Mouse (Mus musculus) spleen, adult 10 weeks (tissue): Measurements from ENCODE around the gene Slmap. TPM values are rescaled to one million over a fixed set of nuclear protein-coding genes. Genes with fewer than 3 reads are reported as not detected.

Experiments
- polyA plus RNA-seq: library from polyadenylated mRNA; stranded (reverse); fragments of 350-450 nt; fragmentation: Illumina TruSeq; extraction: RNeasy Lipid Tissue Mini Kit (QIAGEN cat#74804); gene quantifications from one replicate; pipeline ENCODE4 v1.2.3, GENCODE M21; 2015; ENCODE audit warnings: low replicate concordance; ENCODE audit not compliant: insufficient read depth

Gene Slmap
- polyA plus RNA-seq = 75.6 TPM

DNA sequence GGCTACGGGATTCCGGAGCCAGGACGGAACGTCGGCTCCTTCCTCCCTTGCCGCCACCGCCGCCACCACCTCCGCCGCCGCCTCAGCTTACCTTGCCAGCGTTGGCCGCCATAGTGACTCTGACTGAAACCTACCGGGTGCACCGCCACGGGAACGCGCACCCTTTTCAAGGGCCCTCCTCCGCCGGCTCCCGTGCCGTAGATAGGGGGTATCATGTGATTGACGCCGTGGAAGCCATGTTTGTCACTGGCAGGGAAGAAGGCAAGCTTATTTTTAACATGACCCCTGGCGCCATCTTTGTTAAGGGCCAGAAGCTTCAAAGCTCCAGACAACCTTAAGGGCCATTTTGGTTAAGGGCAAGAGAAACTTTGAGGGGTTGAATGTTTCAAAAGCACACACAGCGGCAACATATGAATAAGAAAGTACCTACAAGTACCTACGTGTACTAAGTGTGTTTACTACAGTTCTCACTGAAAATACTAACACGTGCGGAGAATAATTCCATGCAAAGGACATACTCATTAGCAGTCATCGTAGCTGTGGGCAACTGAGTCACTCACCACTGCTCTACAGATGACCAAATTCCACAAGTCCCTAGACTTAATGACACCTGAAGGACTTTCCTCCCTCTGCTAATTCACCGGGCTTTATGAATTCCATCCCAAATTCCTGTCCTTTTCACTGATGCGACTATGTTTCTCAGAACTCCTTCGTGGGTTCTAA is at the start of gene Slmap:
Gene Slmap, minus strand, starts transcription at position 175 of the 723 bp plus-strand sequence.

DNA sequence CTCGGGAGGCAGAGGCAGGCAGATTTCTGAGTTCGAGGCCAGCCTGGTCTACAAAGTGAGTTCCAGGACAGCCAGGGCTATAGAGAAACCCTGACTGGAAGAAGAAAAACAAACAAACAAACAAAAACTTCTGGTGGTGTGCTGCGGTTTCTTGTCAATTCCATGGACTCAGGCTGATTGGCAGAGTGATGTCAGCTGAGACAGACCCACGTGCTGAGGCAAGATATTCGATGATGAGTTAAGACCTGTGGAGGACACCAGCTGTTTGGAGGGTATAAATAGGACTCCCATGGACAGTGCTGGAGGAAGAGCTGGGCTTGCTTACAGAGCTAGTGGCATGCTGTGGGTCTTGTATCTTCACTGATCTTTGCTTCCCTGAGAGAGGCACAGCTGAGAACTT is 38.8 kb upstream of the Slmap start, which contains the start of gene Dennd6a:
Gene Dennd6a, plus strand, starts transcription at position 301 of the 400 bp plus-strand sequence.

Other genes with a start within 250 kb of the Slmap start
- 55.7 TPM for gene Dennd6a, start 38.9 kb upstream of the Slmap start, polyA plus RNA-seq
- gene Arf4, start 103.1 kb upstream of the Slmap start, polyA plus RNA-seq = 209 TPM
- gene Pde12, start 135.0 kb upstream of the Slmap start, polyA plus RNA-seq = 7.8 TPM
- gene Dnah12, start 158.3 kb upstream of the Slmap start, polyA plus RNA-seq = 0.11 TPM